Mouse (Mus musculus) liver, postnatal 0 days (tissue): ENCODE data around the gene 0610012G03Rik.

Experiments used
- CTCF ChIP-seq: sonication (generic); IDR thresholded peaks from 2 replicates; pipeline ENCODE4 v1.5.1; 2016; ENCODE audit warnings: antibody characterized with exemption, low read depth
- EP300 ChIP-seq: IDR thresholded peaks from 2 replicates; pipeline ENCODE4 v1.6.1; 2016; ENCODE audit warnings: antibody characterized with exemption, low read depth, mild to moderate bottlenecking

DNA sequence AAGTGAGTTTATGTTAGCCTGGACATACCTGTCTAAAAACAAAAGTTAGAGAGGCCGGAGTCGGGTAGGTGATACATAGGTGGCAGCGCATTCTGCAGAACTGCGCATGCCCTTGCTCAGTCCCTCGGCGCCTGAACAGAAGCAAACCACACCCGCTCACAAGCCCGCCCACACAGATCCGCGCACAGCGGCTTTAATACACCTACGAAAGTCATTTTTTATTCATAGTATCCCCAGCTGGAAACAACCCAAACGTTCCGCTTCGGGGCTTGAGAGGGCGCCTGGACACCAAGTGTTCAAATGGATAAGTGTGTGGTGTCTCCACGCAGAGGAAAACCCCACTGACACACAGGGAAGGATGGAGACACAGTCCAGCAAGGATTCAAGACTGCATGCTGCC lies 17.0 kb downstream of the 0610012G03Rik start:
- TF ChIP-seq CTCF (no peak), EP300 (no peak)
